ENCODE assay signal across 23 mouse cellular contexts in genomic region chr12:3440916-3441315, GRCm38 (mm10). TPM values are rescaled to one million over a fixed set of nuclear protein-coding genes. Genes with fewer than 3 reads are reported as not detected.
DNase-seq lines count a peak whose midpoint lies in the region; ATAC-seq and TF ChIP-seq lines count a peak whose summit lies in the region.
"Had no signal": no experiment of that assay in that cellular context is flagged by ENCODE, and none has a peak within 500 bp of the region (broad histone marks: within the 10 kb centered on the region; RNA-seq: fewer than 3 reads in every experiment).

No protein-coding gene starts in this region.

- H3K4me1 ChIP-seq in liver, adult 2 months (ENCODE audit: control insufficient read depth, insufficient read depth, low read length) = peaks cover 12% of the 10 kb centered on the region
- H3K4me1 ChIP-seq in liver, embryonic 12.5 days = peaks cover 15% of the 10 kb centered on the region
- H3K4me1 ChIP-seq in MEL (ENCODE audit: control insufficient read depth in 1 of 2, insufficient read depth in 2 of 2, low read length in 2 of 2) = peaks cover 12 to 20% of the 10 kb centered on the region in 2 experiments
- H3K4me1 ChIP-seq in midbrain, postnatal 0 days (ENCODE audit: insufficient read depth, low read length) = no peaks in the 10 kb centered on the region
- no peaks in the 10 kb centered on the region for H3K4me1 ChIP-seq in kidney, embryonic 16.5 days (ENCODE audit: insufficient read depth, low read length)
- H3K4me1 ChIP-seq: embryonic facial prominence, embryonic 10.5 days; forebrain, embryonic 12.5 days; limb, embryonic 12.5 days; midbrain, embryonic 12.5 days had no signal

- H3K79me2 ChIP-seq in liver, adult 2 months (ENCODE audit: control insufficient read depth, insufficient read depth, low read length) = peaks cover 15% of the 10 kb centered on the region; the same call in 1 of the 2 replicates
- H3K79me2 ChIP-seq in MEL (ENCODE audit: control insufficient read depth, insufficient read depth, low read length, poor library complexity) = peaks cover 36% of the 10 kb centered on the region

- peaks cover 6% of the 10 kb centered on the region; the same call in 1 of the 2 replicates for H3K36me3 ChIP-seq in liver, adult 2 months (ENCODE audit: control insufficient read depth, insufficient read depth, low read length)
- peaks cover 28% of the 10 kb centered on the region for H3K36me3 ChIP-seq in liver, embryonic 12.5 days
- H3K36me3 ChIP-seq in MEL (ENCODE audit: control insufficient read depth in 1 of 2, insufficient read depth in 2 of 2, low read length in 2 of 2) = peaks cover 29 to 35% of the 10 kb centered on the region in 2 experiments
- H3K36me3 ChIP-seq in midbrain, postnatal 0 days (ENCODE audit: insufficient read depth, low read length) = no peaks in the 10 kb centered on the region
- 0 out of 2 replicates have a peak, but pooled peaks cover 3% of the 10 kb centered on the region for H3K36me3 ChIP-seq in kidney, embryonic 16.5 days (ENCODE audit: insufficient read depth, low read length)

- no peak for TF ChIP-seq CTCF in liver, adult 2 months (IDR thresholded peaks at IDR 0.05; ENCODE audit: low read depth, low read length)
- no peak for TF ChIP-seq CTCF in MEL (IDR thresholded peaks at IDR 0.05 in 2 of 3, conservative IDR thresholded peaks at IDR 0.05 in 1 of 3; ENCODE audit: control insufficient read depth in 1 of 3, insufficient read depth in 1 of 3, low read depth in 2 of 3, low read length in 3 of 3, poor library complexity in 1 of 3, severe bottlenecking in 1 of 3)
- no peak for TF ChIP-seq CTCF in midbrain, postnatal 0 days (IDR thresholded peaks at IDR 0.05)

- 32% methylated on average over 2 of the region's 2 CpGs for WGBS in liver, adult 2 months
- 75% methylated on average over 2 of the region's 2 CpGs for WGBS in liver, embryonic 12.5 days (ENCODE audit: insufficient replicate concordance)
- 85% methylated on average over 2 of the region's 2 CpGs for WGBS in midbrain, postnatal 0 days
- WGBS in kidney, embryonic 16.5 days = 64% methylated on average over 2 of the region's 2 CpGs

- no peak for ATAC-seq in liver, embryonic 12.5 days
- no peak for ATAC-seq in midbrain, postnatal 0 days (ENCODE audit: low FRiP score)
- no peak for ATAC-seq in kidney, embryonic 16.5 days (ENCODE audit: low FRiP score, low TSS enrichment)
- ATAC-seq: hindbrain, embryonic 16.5 days had no signal

- no peak overlapping the region for H3K4me3 ChIP-seq in liver, adult 2 months (ENCODE audit: insufficient read depth, low read depth, low read length)
- no peak overlapping the region for H3K4me3 ChIP-seq in liver, embryonic 12.5 days
- H3K4me3 ChIP-seq in MEL (ENCODE audit: control insufficient read depth in 1 of 2, insufficient read depth in 1 of 2, low read depth in 2 of 2, low read length in 2 of 2) = peak overlapping the region in 1 of 2 experiments; percentile 12; a peak in 2 of 4 replicates
- H3K4me3 ChIP-seq in midbrain, postnatal 0 days (ENCODE audit: low read depth, low read length) = no peak overlapping the region
- no peak overlapping the region for H3K4me3 ChIP-seq in kidney, embryonic 16.5 days (ENCODE audit: low read length)
- H3K4me3 ChIP-seq: embryonic facial prominence, embryonic 10.5 days; forebrain, embryonic 12.5 days; limb, embryonic 12.5 days; liver, embryonic 15.5 days; midbrain, embryonic 12.5 days; myocyte had no signal

- 0 out of 2 replicates have a peak overlapping the region, but pooled peaks have one; percentile 5 for H3K27ac ChIP-seq in liver, adult 2 months (replicated peaks; ENCODE audit: insufficient read depth, low read depth, low read length)
- H3K27ac ChIP-seq in liver, embryonic 12.5 days = no peak overlapping the region
- H3K27ac ChIP-seq in MEL (ENCODE audit: control insufficient read depth, low read depth, low read length) = peak overlapping the region; percentile 63
- H3K27ac ChIP-seq in midbrain, postnatal 0 days (ENCODE audit: low read depth, low read length) = no peak overlapping the region
- no peak overlapping the region for H3K27ac ChIP-seq in kidney, embryonic 16.5 days (ENCODE audit: low read length)
- H3K27ac ChIP-seq: embryonic facial prominence, embryonic 10.5 days; forebrain, embryonic 12.5 days; kidney, postnatal 0 days; limb, embryonic 12.5 days; liver, embryonic 15.5 days; midbrain, embryonic 12.5 days had no signal

- H3K9me3 ChIP-seq in liver, embryonic 12.5 days (replicated peaks) = no peaks in the 10 kb centered on the region
- no peaks in the 10 kb centered on the region for H3K9me3 ChIP-seq in MEL (replicated peaks; ENCODE audit: insufficient read depth, low read length)
- H3K9me3 ChIP-seq in midbrain, postnatal 0 days (ENCODE audit: low read length) = no peaks in the 10 kb centered on the region
- no peaks in the 10 kb centered on the region for H3K9me3 ChIP-seq in kidney, embryonic 16.5 days (ENCODE audit: low read length)
- H3K9me3 ChIP-seq: embryonic facial prominence, embryonic 10.5 days; forebrain, embryonic 12.5 days; limb, embryonic 12.5 days; liver, embryonic 15.5 days; midbrain, embryonic 12.5 days had no signal

- no peak for TF ChIP-seq RAD21 in MEL (IDR thresholded peaks at IDR 0.05; ENCODE audit: low read depth, low read length)

- TF ChIP-seq EP300 in MEL (IDR thresholded peaks at IDR 0.05; ENCODE audit: low read depth in 1 of 2, low read length in 2 of 2) = no peak

- H3K27me3 ChIP-seq in liver, adult 2 months (ENCODE audit: control insufficient read depth, insufficient read depth, low read length) = no peaks in the 10 kb centered on the region
- H3K27me3 ChIP-seq in liver, embryonic 12.5 days (replicated peaks) = no peaks in the 10 kb centered on the region
- no peaks in the 10 kb centered on the region for H3K27me3 ChIP-seq in MEL (ENCODE audit: control insufficient read depth in 1 of 2, insufficient read depth in 2 of 2, low read length in 2 of 2)
- no peaks in the 10 kb centered on the region for H3K27me3 ChIP-seq in midbrain, postnatal 0 days (ENCODE audit: insufficient read depth, low read length)
- H3K27me3 ChIP-seq in kidney, embryonic 16.5 days (ENCODE audit: insufficient read depth, low read length) = no peaks in the 10 kb centered on the region
- H3K27me3 ChIP-seq: forebrain, embryonic 12.5 days; limb, embryonic 12.5 days; liver, embryonic 15.5 days; midbrain, embryonic 12.5 days had no signal

- no peak overlapping the region for H3K9ac ChIP-seq in liver, adult 2 months (ENCODE audit: low read depth, low read length)
- H3K9ac ChIP-seq in liver, embryonic 12.5 days = no peak overlapping the region
- H3K9ac ChIP-seq in MEL (ENCODE audit: control insufficient read depth, low read depth, low read length, poor library complexity, severe bottlenecking) = peak overlapping the region; percentile 33
- no peak overlapping the region for H3K9ac ChIP-seq in midbrain, postnatal 0 days (replicated peaks; ENCODE audit: low read length, poor library complexity, severe bottlenecking)
- H3K9ac ChIP-seq in kidney, embryonic 16.5 days (replicated peaks; ENCODE audit: low read length) = no peak overlapping the region
- H3K9ac ChIP-seq: forebrain, embryonic 12.5 days; limb, embryonic 12.5 days; liver, embryonic 15.5 days; midbrain, embryonic 12.5 days had no signal

- no peak for TF ChIP-seq POLR2A in liver, adult 2 months (IDR thresholded peaks at IDR 0.05; ENCODE audit: extremely low read depth, insufficient read depth, low read length)
- no peak for TF ChIP-seq POLR2A in MEL (IDR thresholded peaks at IDR 0.05; ENCODE audit: control insufficient read depth in 1 of 2, insufficient read depth in 1 of 2, low read depth in 1 of 2, low read length in 2 of 2, poor library complexity in 1 of 2)

- no peak overlapping the region for H3K4me2 ChIP-seq in liver, embryonic 12.5 days
- H3K4me2 ChIP-seq in midbrain, postnatal 0 days (ENCODE audit: low read depth, low read length, poor library complexity, severe bottlenecking) = no peak overlapping the region
- H3K4me2 ChIP-seq in kidney, embryonic 16.5 days (replicated peaks; ENCODE audit: low read depth, low read length) = no peak overlapping the region
- H3K4me2 ChIP-seq: forebrain, embryonic 12.5 days; limb, embryonic 12.5 days; liver, embryonic 15.5 days; midbrain, embryonic 12.5 days had no signal

- DNase-seq in liver, adult 2 months (ENCODE audit: extremely low read depth, low read depth, low spot score) = peak; percentile 69
- DNase-seq in MEL (ENCODE audit: low read depth, low spot score) = peak; percentile 22
- DNase-seq in gonadal fat pad, adult 2 months (ENCODE audit: low read depth) = peak; percentile 58
- DNase-seq in naive thymus-derived CD4-positive, alpha-beta T cell, adult 2 months (ENCODE audit: low read depth) = peak; percentile 27
- DNase-seq in midbrain, postnatal 0 days (ENCODE audit: low spot score) = no peak
- DNase-seq: adrenal gland, postnatal 10 days; cerebellum, adult 11-12 months; cerebellum, postnatal 14 days; gastrocnemius, postnatal 14 days; kidney, adult 11 months; lung, postnatal 36 days; right cerebral cortex, postnatal 25 days; thymus, adult 2 months had no signal

TF ChIP-seq in MEL, 35 proteins besides CTCF, POLR2A, EP300 and RAD21:
- TF ChIP-seq MXI1 (IDR thresholded peaks at IDR 0.05; ENCODE audit: low read depth, low read length) (no peak), MAX (IDR thresholded peaks at IDR 0.05; ENCODE audit: low read length) (no peak)

RNA-seq across cellular contexts. Expression of gene Asxl2, which starts 14.3 kb away (rescaled TPM):
- total RNA-seq in liver, adult 2 months (2014; rRNA removed) = 18.3 and 18.6 TPM in 2 replicates
- polyA plus RNA-seq in liver, adult 2 months (2012; rRNA removed) = 3.7 and 4.2 TPM in 2 replicates
- 15.4 and 16.7 TPM in 2 replicates for polyA plus RNA-seq in liver, embryonic 12.5 days (2016; fragmentation: Nextera tagmentation; extraction: Ambion mirVana)
- 18.8 and 19.2 TPM in 2 replicates for total RNA-seq in MEL (2012; rRNA removed)
- 10 to 100 TPM; 26.2 to 62.0 TPM for polyA plus RNA-seq in MEL (2012; ENCODE audit: insufficient read depth in 1 of 2, insufficient read length in 2 of 2, low read depth in 1 of 2, low replicate concordance in 2 of 2, missing spikeins in 1 of 2)
- polyA plus RNA-seq in gonadal fat pad, adult 2 months (2012; rRNA removed) = 9.3 and 9.6 TPM in 2 replicates
- total RNA-seq in midbrain, postnatal 0 days (2014; rRNA removed) = 16.0 and 16.7 TPM in 2 replicates
- 6.7 and 9.5 TPM in 2 replicates for polyA plus RNA-seq in midbrain, postnatal 0 days (2015; fragmentation: Nextera tagmentation; extraction: Ambion mirVana)
- 15.0 and 20.7 TPM in 2 replicates for polyA plus RNA-seq in kidney, embryonic 16.5 days (2015; fragmentation: Nextera tagmentation; extraction: Ambion mirVana)

Comparison
In these comparisons a context has a peak if more than half of its experiments do, and no peak if none do; other contexts are left out.
1. H3K27ac ChIP-seq: peak in liver, adult 2 months (single experiment) and MEL (single experiment); none in liver, embryonic 12.5 days (single experiment), midbrain, postnatal 0 days (single experiment) and kidney, embryonic 16.5 days (single experiment).